Mouse (Mus musculus): ENCODE measurements around the gene Far2.

The Far2 gene

DNA sequence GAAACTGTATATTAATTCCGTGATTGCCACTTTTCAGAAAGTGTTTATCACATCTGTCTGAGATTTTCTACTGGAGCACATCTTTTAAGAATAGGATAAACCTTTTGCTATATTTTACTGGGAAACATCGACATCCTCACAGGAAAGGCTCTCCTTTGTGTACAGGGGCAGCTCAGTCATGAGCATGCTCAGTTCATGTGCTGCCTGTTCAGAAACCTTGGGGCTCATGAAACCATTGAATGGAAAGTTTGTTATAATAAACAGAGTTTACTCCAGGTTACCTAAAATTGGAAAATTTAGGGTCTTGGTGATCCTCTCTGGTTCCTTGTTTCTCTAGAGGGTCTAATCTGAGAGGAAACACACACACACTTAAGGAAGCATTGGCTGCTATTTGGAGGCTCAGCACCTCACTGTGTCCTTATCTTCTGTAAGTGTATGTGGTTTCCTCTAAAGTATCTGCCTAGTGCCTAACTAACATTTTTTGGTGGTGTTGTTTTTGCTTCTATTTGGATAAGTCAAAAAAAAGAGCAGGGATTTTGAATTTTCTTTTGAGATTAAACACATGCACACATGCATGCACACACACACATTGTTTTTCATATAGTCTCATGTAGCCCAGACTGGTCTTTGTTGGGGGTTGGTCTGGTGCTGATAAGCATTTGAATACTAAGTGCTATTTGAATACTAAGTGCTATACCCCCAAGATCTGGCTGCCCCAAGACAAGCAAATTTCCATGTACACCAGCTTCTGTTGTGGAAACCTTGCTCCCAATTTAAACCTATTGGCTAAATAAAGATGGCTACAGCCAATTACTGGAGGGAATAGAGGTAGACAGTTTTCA lies 171.4 kb downstream of the Far2 start:
- no peak for DNase-seq (ENCODE audit: low spot score in 2 of 2)

DNA sequence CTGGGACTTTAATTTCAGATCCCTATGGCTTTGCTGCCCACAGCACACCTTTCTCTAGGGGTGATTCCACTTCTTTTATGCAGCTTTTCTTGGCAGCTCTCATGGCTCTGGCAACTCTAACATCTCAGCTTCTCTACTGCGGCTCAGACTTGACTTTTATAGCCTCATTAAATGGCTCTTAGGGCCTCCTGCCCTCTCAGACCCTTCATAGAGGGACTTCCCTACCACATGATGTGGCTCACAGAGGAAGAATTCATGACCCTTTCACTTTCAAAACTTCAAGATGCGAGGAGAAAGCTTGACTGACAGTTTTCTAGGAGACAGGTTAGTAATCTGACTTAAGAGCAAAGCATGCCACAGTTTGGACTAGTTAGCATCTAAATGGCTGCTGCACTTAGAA lies 175.6 kb downstream of the Far2 start:
- DNase-seq (ENCODE audit: low spot score in 2 of 2): no peak

DNA sequence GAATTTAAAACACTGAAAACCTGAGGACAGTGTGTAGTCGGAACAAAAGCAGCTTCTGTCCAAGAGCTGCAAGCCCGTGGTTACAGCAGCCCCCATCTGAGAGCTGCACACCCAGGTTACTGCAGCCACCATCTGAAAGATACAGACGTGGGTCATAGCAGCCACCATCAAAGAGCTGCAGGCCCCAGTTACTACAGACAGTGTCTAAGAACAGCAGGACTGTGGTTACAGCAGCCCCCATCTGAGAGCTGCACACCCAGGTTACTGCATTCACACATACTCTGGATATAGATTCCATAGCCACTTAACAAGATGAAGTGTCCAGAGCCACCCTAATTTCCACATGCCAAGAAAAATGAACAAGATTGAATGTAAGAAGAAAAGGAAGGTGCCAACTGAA lies 180.5 kb downstream of the Far2 start:
- DNase-seq (ENCODE audit: low spot score in 2 of 2): no peak

All from spleen, postnatal 36 days (tissue).